Mouse (Mus musculus) kidney, postnatal 10 days (tissue): ENCODE measurements around the gene Arl16.

Source experiments
- DNase-seq: peaks from one replicate; pipeline ENCODE4 v3.0.0; 2021; ENCODE audit warnings: mixed read lengths

The Arl16 gene

GRCm38 (mm10) chr11:120445475-120445874, 21.9 kb downstream of the Arl16 start:
- no peak for DNase-seq

GRCm38 (mm10) chr11:120444106-120444505, 23.3 kb downstream of the Arl16 start:
- DNase-seq: no peak

GRCm38 (mm10) chr11:120442765-120443280, 24.6 kb downstream of the Arl16 start:
- no peak for DNase-seq

GRCm38 (mm10) chr11:120442344-120442743, 25.1 kb downstream of the Arl16 start, which contains the start of gene Tspan10:
Gene Tspan10, plus strand, starts transcription at chr11:120442644.
- DNase-seq: no peak

- no peak for DNase-seq
Observed at GRCm38 (mm10) chr11:120437857-120438385, 29.5 kb downstream of the Arl16 start.

GRCm38 (mm10) chr11:120437152-120437856, 30.1 kb downstream of the Arl16 start, which contains the start of gene Nploc4:
Gene Nploc4, minus strand, starts transcription at chr11:120437708.
- peak; percentile 94 for DNase-seq

GRCm38 (mm10) chr11:120426727-120427126, 40.7 kb downstream of the Arl16 start:
- no peak for DNase-seq

- DNase-seq: peak; percentile 82
Observed at GRCm38 (mm10) chr11:120423569-120424295, 43.7 kb downstream of the Arl16 start.

GRCm38 (mm10) chr11:120422651-120423568, 44.5 kb downstream of the Arl16 start:
- DNase-seq: peak; percentile 20

- DNase-seq: no peak
Observed at GRCm38 (mm10) chr11:120418592-120418991, 48.8 kb downstream of the Arl16 start.

GRCm38 (mm10) chr11:120417852-120418251, 49.6 kb downstream of the Arl16 start:
- DNase-seq: no peak
